Mouse (Mus musculus) kidney, embryonic 14.5 days (tissue): ENCODE data around the gene Raph1. TPM values are rescaled to one million over a fixed set of nuclear protein-coding genes. Genes with fewer than 3 reads are reported as not detected.

ENCODE experiments used
- ATAC-seq: fragments of 200-750 bp; cut with Nextera tagmentation; 2 replicates; pipeline ENCODE4 v1.8.0; 2017; ENCODE audit warnings: moderate number of reproducible peaks, mild to moderate bottlenecking, moderate TSS enrichment, moderate library complexity; ENCODE audit not compliant: low FRiP score, low TSS enrichment
- H3K27ac ChIP-seq: fragments of 300-500 bp; sonication (generic); 2 replicates; pipeline ENCODE4 v1.5.1; 2014; ENCODE audit warnings: low read depth, mild to moderate bottlenecking, low read length, moderate library complexity, mixed read lengths
- H3K27me3 ChIP-seq: fragments of 300-500 bp; sonication (generic); 2 replicates; pipeline ENCODE4 v1.6.1; 2014; ENCODE audit warnings: mild to moderate bottlenecking, low read length; ENCODE audit not compliant: control insufficient read depth, insufficient read depth
- H3K36me3 ChIP-seq: fragments of 300-500 bp; sonication (generic); 2 replicates; pipeline ENCODE4 v1.6.1; 2014; ENCODE audit warnings: low read length, mixed read lengths; ENCODE audit not compliant: control insufficient read depth, insufficient read depth
- H3K4me1 ChIP-seq: fragments of 300-500 bp; sonication (generic); 2 replicates; pipeline ENCODE4 v1.6.1; 2014; ENCODE audit warnings: low read length, mixed read lengths; ENCODE audit not compliant: control insufficient read depth, insufficient read depth
- H3K4me2 ChIP-seq: fragments of 300-500 bp; sonication (generic); replicated peaks from 2 replicates; pipeline ENCODE4 v1.6.1; 2014; ENCODE audit warnings: low read depth, mild to moderate bottlenecking, low read length
- H3K4me3 ChIP-seq: fragments of 300-500 bp; sonication (generic); 2 replicates; pipeline ENCODE4 v1.5.1; 2014; ENCODE audit warnings: mild to moderate bottlenecking, low read length
- H3K9ac ChIP-seq: fragments of 300-500 bp; sonication (generic); 2 replicates; pipeline ENCODE4 v1.6.1; 2014; ENCODE audit warnings: low read depth, mild to moderate bottlenecking, low read length, moderate library complexity
- H3K9me3 ChIP-seq: fragments of 300-500 bp; sonication (generic); 2 replicates; pipeline ENCODE4 v1.6.1; 2016; ENCODE audit warnings: low read length; ENCODE audit not compliant: control insufficient read depth
- WGBS: fragments of 180-500 bp; shearing (Covaris S2); extraction: QIAGEN DNeasy Blood & Tissue Kit; methylation state at CpG from one replicate; pipeline ENCODE4 v1.1.7; 2014; 5-methylcytosine and 5-hydroxymethylcytosine counted together
- polyA plus RNA-seq: library from polyadenylated mRNA; unstranded; fragments of >200 nt; fragmentation: Nextera tagmentation; extraction: Ambion mirVana; gene quantifications from 2 replicates; pipeline ENCODE4 v1.2.1, GENCODE M21; 2014

The Raph1 gene
- polyA plus RNA-seq, result 34.7 and 45.1 TPM in 2 replicates

DNA sequence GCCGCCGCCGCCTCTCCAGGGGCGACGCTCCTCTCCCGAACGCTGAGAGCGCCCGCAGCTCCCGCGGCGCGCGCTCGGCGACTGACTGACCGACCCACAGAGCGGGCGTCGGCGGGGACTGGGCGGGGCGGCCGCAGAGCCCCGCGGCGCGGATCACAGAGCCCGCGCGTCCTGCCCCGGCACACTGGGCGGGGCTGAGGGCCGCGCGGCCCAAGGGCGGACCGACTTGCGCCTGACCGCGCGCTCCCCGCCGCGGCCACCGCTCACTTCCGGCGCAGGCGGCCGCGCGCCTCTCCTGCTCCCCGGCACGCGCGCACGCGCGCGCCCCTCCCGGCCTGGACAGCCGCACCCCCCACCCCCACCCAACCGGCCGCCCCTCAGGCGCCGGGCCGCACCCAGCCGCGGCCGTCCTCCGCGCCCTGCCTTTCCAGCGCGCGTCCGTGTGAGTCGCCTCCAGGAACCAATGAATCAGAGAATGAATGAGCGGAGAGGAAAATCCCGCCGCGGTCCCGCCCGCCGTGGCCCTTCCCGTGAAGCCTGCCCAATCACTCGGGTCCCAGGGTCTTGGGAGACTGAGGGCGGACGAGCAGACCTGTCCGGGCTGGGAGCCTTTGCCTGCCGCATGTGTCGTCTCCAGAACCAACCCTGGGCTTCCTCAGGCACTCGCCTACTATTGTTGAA lies at the start of gene Raph1:
TSS of gene Raph1 (minus strand) at position 474 of the 681 bp plus-strand sequence.
- ATAC-seq, result peak; percentile 99
- Histone ChIP-seq H3K27me3 (no peaks in the 10 kb centered on the region), H3K9me3 (no peaks in the 10 kb centered on the region), H3K27ac (peak within 1 kb of the TSS; percentile 93), H3K4me3 (peak within 1 kb of the TSS; percentile 98), H3K36me3 (no peaks in the 10 kb centered on the region; the same call in 1 of the 2 replicates), H3K4me1 (peaks cover 11% of the 10 kb centered on the region), H3K9ac (peak within 1 kb of the TSS; percentile 95), H3K4me2 (peak within 1 kb of the TSS; percentile 57)
- WGBS, result under 1% methylated on average over 41 of the region's 92 CpGs

- H3K27me3 ChIP-seq, result no peaks in the 10 kb centered on the region
- WGBS, result 83% methylated on average over 1 of the region's 1 CpGs
- ATAC-seq, result no peak
Observed at GRCm38 (mm10) chr1:60615703-60616102, 48.8 kb upstream of the Raph1 start.

DNA sequence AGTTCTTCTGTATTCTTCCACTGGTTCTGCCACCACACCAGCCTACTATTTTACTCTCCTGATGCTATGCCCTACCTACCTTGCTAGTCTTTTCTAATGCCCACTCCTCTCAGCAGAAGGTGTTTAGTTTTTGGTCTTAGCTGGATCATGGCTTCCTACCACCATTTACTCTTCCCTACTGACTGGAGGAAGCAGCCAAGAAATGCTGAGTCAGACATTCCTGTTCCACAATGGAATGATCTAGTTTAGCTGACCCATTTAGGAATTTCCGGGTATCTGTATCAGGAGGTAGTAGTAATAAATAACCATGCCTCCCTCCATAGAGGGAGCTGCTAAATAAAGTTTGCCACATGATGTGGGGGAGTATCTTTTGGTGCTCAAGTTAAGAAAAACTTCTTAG lies 48.0 kb upstream of the Raph1 start:
- no peak for ATAC-seq
- Histone ChIP-seq H3K9me3 (no peaks in the 10 kb centered on the region), H3K27me3 (no peaks in the 10 kb centered on the region), H3K4me2 (no peak overlapping the region), H3K27ac (no peak overlapping the region), H3K9ac (no peak overlapping the region), H3K4me3 (no peak overlapping the region), H3K36me3 (no peaks in the 10 kb centered on the region), H3K4me1 (no peaks in the 10 kb centered on the region)
- WGBS, result 54% methylated on average over 1 of the region's 1 CpGs

More at GRCm38 (mm10) chr1:60615703-60616102, 48.8 kb upstream of the Raph1 start:
- Histone ChIP-seq H3K4me2 (no peak overlapping the region), H3K36me3 (no peaks in the 10 kb centered on the region), H3K4me3 (no peak overlapping the region), H3K27ac (no peak overlapping the region), H3K9ac (no peak overlapping the region), H3K9me3 (no peaks in the 10 kb centered on the region), H3K4me1 (no peaks in the 10 kb centered on the region)

DNA sequence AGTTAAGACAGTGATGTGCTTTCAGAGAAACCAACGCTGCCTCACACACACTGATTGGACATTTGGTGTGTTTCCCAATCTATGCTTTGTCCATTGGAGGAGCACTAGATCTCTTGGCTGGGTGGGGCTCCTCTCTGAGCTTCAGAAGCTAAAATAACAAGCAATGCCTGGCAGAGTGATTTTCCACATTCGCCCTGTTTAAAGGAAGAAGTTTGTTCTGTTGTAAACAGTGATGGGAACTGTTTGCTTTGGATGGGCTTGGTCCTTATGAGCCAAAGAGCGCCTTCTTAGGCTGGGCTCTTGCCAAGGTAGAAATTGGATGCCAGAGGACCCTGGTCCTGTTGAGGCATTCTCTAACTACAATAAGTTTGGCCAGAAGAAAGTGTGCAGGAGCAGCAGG lies 45.1 kb upstream of the Raph1 start:
- no peak for ATAC-seq
- H3K4me2 ChIP-seq, result no peak overlapping the region
- WGBS, result 88% methylated on average over 3 of the region's 3 CpGs
- no peaks in the 10 kb centered on the region for H3K4me1 ChIP-seq
- no peaks in the 10 kb centered on the region for H3K9me3 ChIP-seq
- H3K27me3 ChIP-seq, result no peaks in the 10 kb centered on the region
- no peaks in the 10 kb centered on the region for H3K36me3 ChIP-seq
- no peak overlapping the region for H3K9ac ChIP-seq
- H3K4me3 ChIP-seq, result no peak overlapping the region
- H3K27ac ChIP-seq, result no peak overlapping the region

- Histone ChIP-seq H3K4me1 (no peaks in the 10 kb centered on the region), H3K27me3 (no peaks in the 10 kb centered on the region), H3K4me2 (no peak overlapping the region), H3K4me3 (no peak overlapping the region), H3K9me3 (no peaks in the 10 kb centered on the region), H3K36me3 (no peaks in the 10 kb centered on the region), H3K27ac (no peak overlapping the region), H3K9ac (no peak overlapping the region)
- 79% methylated on average over 4 of the region's 4 CpGs for WGBS
- no peak for ATAC-seq
Observed at GRCm38 (mm10) chr1:60610631-60611030, 43.7 kb upstream of the Raph1 start.

DNA sequence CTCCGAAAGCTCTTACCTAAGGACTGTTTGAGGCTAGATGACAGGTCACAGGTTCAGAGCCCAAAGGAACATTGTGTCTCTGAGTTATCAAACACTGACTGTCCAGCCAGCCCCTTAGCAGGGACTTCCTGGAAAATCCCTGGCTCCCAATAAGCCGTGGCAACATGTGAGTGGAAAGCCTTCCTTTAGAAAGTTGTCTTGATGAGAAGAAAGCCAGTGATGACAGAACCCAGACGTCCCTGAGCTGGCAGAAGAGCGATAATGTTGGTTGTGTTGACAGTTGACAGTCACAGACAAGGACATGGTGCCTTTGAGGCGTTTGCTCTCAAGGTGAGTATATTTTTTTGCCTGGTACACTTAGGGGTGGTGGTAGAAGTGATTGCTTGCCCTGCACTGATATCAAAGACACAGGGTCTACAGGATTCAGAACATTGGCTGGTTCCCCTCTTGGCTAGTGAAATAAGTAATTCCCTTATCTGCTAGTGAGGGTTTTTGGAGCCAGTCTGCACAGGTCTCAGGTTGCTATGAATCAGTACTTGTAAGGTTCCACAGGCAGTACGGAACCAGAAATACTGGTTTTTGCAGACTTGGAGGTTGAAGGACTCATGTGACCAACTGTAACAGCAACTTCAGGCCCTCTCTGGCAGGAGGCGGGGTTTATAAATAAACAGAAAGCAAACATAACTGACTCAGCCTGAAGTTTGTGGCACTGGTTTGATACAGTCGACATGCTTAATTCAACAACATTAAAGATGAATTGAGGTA lies 42.3 kb upstream of the Raph1 start:
- H3K27ac ChIP-seq, result peak overlapping the region; percentile 71; the same call in 1 of the 2 replicates
- no peaks in the 10 kb centered on the region for H3K9me3 ChIP-seq
- WGBS, result 79% methylated on average over 8 of the region's 8 CpGs
- no peak overlapping the region for H3K4me3 ChIP-seq
- peak; percentile 68; the same call in 1 of the 2 replicates for ATAC-seq
- H3K4me2 ChIP-seq, result no peak overlapping the region
- no peaks in the 10 kb centered on the region for H3K27me3 ChIP-seq
- no peak overlapping the region for H3K9ac ChIP-seq
- H3K4me1 ChIP-seq, result no peaks in the 10 kb centered on the region
- no peaks in the 10 kb centered on the region for H3K36me3 ChIP-seq

- ATAC-seq, result no peak
- no peaks in the 10 kb centered on the region for H3K9me3 ChIP-seq
- 84% methylated on average over 3 of the region's 3 CpGs for WGBS
- no peaks in the 10 kb centered on the region for H3K4me1 ChIP-seq
- no peak overlapping the region for H3K9ac ChIP-seq
- H3K27ac ChIP-seq, result no peak overlapping the region
- H3K27me3 ChIP-seq, result no peaks in the 10 kb centered on the region
- H3K36me3 ChIP-seq, result no peaks in the 10 kb centered on the region
- no peak overlapping the region for H3K4me2 ChIP-seq
- no peak overlapping the region for H3K4me3 ChIP-seq
Observed at GRCm38 (mm10) chr1:60604481-60605021, 37.6 kb upstream of the Raph1 start.

GRCm38 (mm10) chr1:60600682-60601081 lies 33.8 kb upstream of the Raph1 start:
- no peaks in the 10 kb centered on the region for H3K4me1 ChIP-seq
- no peaks in the 10 kb centered on the region for H3K36me3 ChIP-seq
- ATAC-seq, result no peak
- H3K27me3 ChIP-seq, result no peaks in the 10 kb centered on the region
- H3K9ac ChIP-seq, result no peak overlapping the region
- H3K4me3 ChIP-seq, result no peak overlapping the region
- no peak overlapping the region for H3K4me2 ChIP-seq
- WGBS, result 82% methylated on average over 6 of the region's 6 CpGs
- no peak overlapping the region for H3K27ac ChIP-seq
- no peaks in the 10 kb centered on the region for H3K9me3 ChIP-seq

DNA sequence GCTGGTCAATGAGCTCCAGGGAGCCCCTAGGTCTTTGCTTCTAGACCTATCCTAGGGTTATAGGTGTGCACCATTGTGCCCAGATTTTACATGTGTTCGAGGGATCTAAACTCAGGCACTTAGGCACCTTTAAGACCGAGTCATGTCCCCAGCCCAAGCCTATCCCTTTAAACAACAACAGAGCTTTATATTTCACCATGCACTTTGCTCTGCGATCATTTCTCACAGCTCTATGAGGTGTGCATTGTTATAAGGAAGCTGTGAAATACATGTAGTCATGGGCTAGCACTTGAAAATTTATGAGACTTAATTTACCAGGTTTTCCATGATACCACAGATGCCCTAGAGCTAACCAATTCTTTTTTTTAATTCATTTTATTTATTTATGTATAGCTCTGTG lies 33.0 kb upstream of the Raph1 start:
- no peak overlapping the region for H3K4me2 ChIP-seq
- no peak overlapping the region for H3K27ac ChIP-seq
- H3K9ac ChIP-seq, result no peak overlapping the region
- 90% methylated on average over 3 of the region's 3 CpGs for WGBS
- H3K9me3 ChIP-seq, result no peaks in the 10 kb centered on the region
- no peak overlapping the region for H3K4me3 ChIP-seq
- no peaks in the 10 kb centered on the region for H3K27me3 ChIP-seq
- H3K36me3 ChIP-seq, result no peaks in the 10 kb centered on the region
- no peak for ATAC-seq
- no peaks in the 10 kb centered on the region for H3K4me1 ChIP-seq
